Mouse (Mus musculus) kidney, embryonic 14.5 days (tissue): Measurements from ENCODE around the gene Tcf20. TPM values are rescaled to one million over a fixed set of nuclear protein-coding genes. Genes with fewer than 3 reads are reported as not detected.

Experiments
- ATAC-seq: fragments of 200-750 bp; cut with Nextera tagmentation; 2 replicates; pipeline ENCODE4 v1.8.0; 2017; ENCODE audit warnings: moderate number of reproducible peaks, mild to moderate bottlenecking, moderate TSS enrichment, moderate library complexity; ENCODE audit not compliant: low FRiP score, low TSS enrichment
- H3K27ac ChIP-seq: fragments of 300-500 bp; sonication (generic); 2 replicates; pipeline ENCODE4 v1.5.1; 2014; ENCODE audit warnings: low read depth, mild to moderate bottlenecking, low read length, moderate library complexity, mixed read lengths
- H3K27me3 ChIP-seq: fragments of 300-500 bp; sonication (generic); 2 replicates; pipeline ENCODE4 v1.6.1; 2014; ENCODE audit warnings: mild to moderate bottlenecking, low read length; ENCODE audit not compliant: control insufficient read depth, insufficient read depth
- H3K36me3 ChIP-seq: fragments of 300-500 bp; sonication (generic); 2 replicates; pipeline ENCODE4 v1.6.1; 2014; ENCODE audit warnings: low read length, mixed read lengths; ENCODE audit not compliant: control insufficient read depth, insufficient read depth
- H3K4me1 ChIP-seq: fragments of 300-500 bp; sonication (generic); 2 replicates; pipeline ENCODE4 v1.6.1; 2014; ENCODE audit warnings: low read length, mixed read lengths; ENCODE audit not compliant: control insufficient read depth, insufficient read depth
- H3K4me2 ChIP-seq: fragments of 300-500 bp; sonication (generic); replicated peaks from 2 replicates; pipeline ENCODE4 v1.6.1; 2014; ENCODE audit warnings: low read depth, mild to moderate bottlenecking, low read length
- H3K4me3 ChIP-seq: fragments of 300-500 bp; sonication (generic); 2 replicates; pipeline ENCODE4 v1.5.1; 2014; ENCODE audit warnings: mild to moderate bottlenecking, low read length
- H3K9ac ChIP-seq: fragments of 300-500 bp; sonication (generic); 2 replicates; pipeline ENCODE4 v1.6.1; 2014; ENCODE audit warnings: low read depth, mild to moderate bottlenecking, low read length, moderate library complexity
- H3K9me3 ChIP-seq: fragments of 300-500 bp; sonication (generic); 2 replicates; pipeline ENCODE4 v1.6.1; 2016; ENCODE audit warnings: low read length; ENCODE audit not compliant: control insufficient read depth
- WGBS: fragments of 180-500 bp; shearing (Covaris S2); extraction: QIAGEN DNeasy Blood & Tissue Kit; methylation state at CpG from one replicate; pipeline ENCODE4 v1.1.7; 2014; 5-methylcytosine and 5-hydroxymethylcytosine counted together
- polyA plus RNA-seq: library from polyadenylated mRNA; unstranded; fragments of >200 nt; fragmentation: Nextera tagmentation; extraction: Ambion mirVana; gene quantifications from 2 replicates; pipeline ENCODE4 v1.2.1, GENCODE M21; 2014

The Tcf20 gene
- polyA plus RNA-seq, 1 experiment from 2014 or later, result 11.6 TPM

GRCm38 (mm10) chr15:82898740-82899675 lies 88.7 kb downstream of the Tcf20 start:
- H3K4me2 ChIP-seq, result peak overlapping the region; percentile 85
- H3K36me3 ChIP-seq, result no peaks in the 10 kb centered on the region
- H3K9me3 ChIP-seq, result no peaks in the 10 kb centered on the region
- peak overlapping the region; percentile 94 for H3K9ac ChIP-seq
- H3K4me1 ChIP-seq, result peaks cover 30% of the 10 kb centered on the region
- WGBS, result under 1% methylated on average over 68 of the region's 98 CpGs
- peak overlapping the region; percentile 94 for H3K27ac ChIP-seq
- H3K4me3 ChIP-seq, result peak overlapping the region; percentile 99
- H3K27me3 ChIP-seq, result no peaks in the 10 kb centered on the region
- peak; percentile 71 for ATAC-seq

DNA sequence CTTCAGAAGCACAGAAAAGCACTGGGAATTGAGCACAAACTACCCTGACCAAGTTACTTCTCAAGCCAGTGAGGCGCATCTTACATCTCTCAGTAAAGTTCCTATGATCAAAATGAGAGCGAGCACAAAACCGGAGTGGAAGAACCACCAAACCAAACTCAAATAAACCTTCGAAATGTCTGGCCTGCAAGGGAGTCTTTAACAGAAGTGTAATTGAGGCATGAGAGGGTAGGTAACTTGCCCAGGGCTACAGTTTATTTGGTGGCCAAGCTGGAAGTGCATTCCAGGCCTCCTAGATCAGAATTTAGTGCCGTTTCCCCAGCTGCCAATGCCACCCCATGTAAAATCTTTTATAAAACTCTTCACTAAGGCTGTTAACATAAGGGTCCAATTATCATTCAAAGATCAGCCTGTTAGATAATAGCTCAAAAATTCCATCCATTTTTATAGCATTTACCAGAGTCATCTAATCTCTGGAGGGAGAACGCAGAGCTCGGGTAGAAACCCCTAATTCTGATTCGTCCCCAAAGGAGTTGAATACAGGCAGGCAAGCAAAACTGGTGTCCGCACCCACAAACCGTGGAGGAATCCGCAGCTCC lies 89.4 kb downstream of the Tcf20 start:
- H3K27me3 ChIP-seq, result no peaks in the 10 kb centered on the region
- H3K36me3 ChIP-seq, result no peaks in the 10 kb centered on the region
- H3K27ac ChIP-seq, result no peak overlapping the region; the same call in 1 of the 2 replicates
- peak overlapping the region; percentile 85 for H3K4me2 ChIP-seq
- WGBS, result 11% methylated on average over 11 of the region's 11 CpGs
- peak overlapping the region; percentile 99 for H3K4me3 ChIP-seq
- no peaks in the 10 kb centered on the region for H3K9me3 ChIP-seq
- peaks cover 30% of the 10 kb centered on the region for H3K4me1 ChIP-seq
- peak overlapping the region; percentile 94 for H3K9ac ChIP-seq
- ATAC-seq, result no peak

DNA sequence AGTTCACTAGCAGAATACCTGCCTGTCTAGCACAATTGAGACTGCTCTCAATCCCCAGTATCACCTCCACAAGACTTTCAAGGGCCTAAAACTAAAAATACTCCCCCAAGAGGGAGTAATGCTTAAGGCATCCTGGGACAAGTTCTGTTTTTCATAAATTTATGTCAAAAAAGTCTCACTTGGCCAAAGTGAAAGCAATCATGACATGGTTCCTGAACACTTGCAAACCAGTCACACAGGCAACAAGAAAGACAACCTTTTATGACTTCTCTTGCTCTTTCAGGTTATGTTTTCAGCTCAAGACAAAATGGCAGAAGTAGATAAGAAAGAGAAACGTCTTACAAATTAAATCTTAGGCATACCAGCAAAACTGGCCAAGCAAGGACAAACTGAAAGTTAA lies 91.3 kb downstream of the Tcf20 start:
- Histone ChIP-seq H3K27me3 (no peaks in the 10 kb centered on the region), H3K36me3 (no peaks in the 10 kb centered on the region), H3K4me3 (no peak overlapping the region), H3K4me1 (peaks cover 26% of the 10 kb centered on the region), H3K9ac (no peak overlapping the region), H3K27ac (no peak overlapping the region), H3K9me3 (no peaks in the 10 kb centered on the region), H3K4me2 (no peak overlapping the region)
- no peak for ATAC-seq
- WGBS, result 76% methylated on average over 1 of the region's 1 CpGs

DNA sequence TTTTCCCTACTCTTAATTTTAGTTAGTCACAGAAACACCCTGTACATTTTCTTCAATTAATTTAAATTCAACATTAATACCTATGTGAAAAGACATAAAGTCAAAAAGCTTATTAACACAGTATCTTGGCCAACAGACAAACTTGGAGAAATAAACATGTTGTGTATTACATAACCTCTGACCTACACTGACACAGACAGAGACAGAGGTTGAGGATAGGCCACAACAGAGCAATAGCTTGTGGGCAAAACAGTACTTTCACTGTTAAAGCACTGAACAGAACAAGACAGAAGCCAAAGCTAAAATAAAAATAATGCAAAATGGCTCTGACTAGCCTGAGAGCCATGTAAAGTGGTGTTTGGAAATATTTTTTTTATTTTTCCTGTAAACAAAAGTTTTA lies 97.2 kb downstream of the Tcf20 start:
- Histone ChIP-seq H3K27me3 (no peaks in the 10 kb centered on the region), H3K9ac (no peak overlapping the region), H3K9me3 (no peaks in the 10 kb centered on the region), H3K27ac (no peak overlapping the region), H3K4me2 (no peak overlapping the region), H3K4me1 (no peaks in the 10 kb centered on the region), H3K36me3 (no peaks in the 10 kb centered on the region), H3K4me3 (no peak overlapping the region)
- ATAC-seq, result no peak

GRCm38 (mm10) chr15:82889426-82889825 lies 98.2 kb downstream of the Tcf20 start:
- ATAC-seq, result no peak
- no peak overlapping the region for H3K27ac ChIP-seq
- no peak overlapping the region for H3K9ac ChIP-seq
- no peak overlapping the region for H3K4me3 ChIP-seq
- no peaks in the 10 kb centered on the region for H3K4me1 ChIP-seq
- WGBS, result 58% methylated on average over 1 of the region's 1 CpGs
- H3K36me3 ChIP-seq, result no peaks in the 10 kb centered on the region
- no peaks in the 10 kb centered on the region for H3K27me3 ChIP-seq
- H3K4me2 ChIP-seq, result no peak overlapping the region
- no peaks in the 10 kb centered on the region for H3K9me3 ChIP-seq

DNA sequence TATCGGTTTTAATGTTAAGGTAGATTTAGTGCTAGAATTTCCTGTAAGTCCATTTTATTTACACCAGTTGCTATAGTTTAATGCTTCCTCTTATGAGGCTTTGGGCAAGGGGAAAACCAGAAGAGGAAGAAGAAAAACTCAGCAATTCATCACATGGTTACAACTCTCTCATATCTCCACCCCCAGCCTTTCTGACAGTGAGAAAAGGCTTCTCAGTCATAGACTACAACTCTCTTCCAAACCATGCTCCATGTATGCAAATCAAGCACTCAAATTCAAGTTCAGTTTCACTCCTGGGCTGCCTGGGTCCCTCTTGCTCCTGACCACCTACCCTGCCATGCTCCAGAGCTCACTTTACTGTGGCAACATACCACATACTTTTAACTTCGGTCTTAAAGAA lies 99.2 kb downstream of the Tcf20 start:
- 78% methylated on average over 2 of the region's 2 CpGs for WGBS
- H3K9me3 ChIP-seq, result no peaks in the 10 kb centered on the region
- H3K27ac ChIP-seq, result no peak overlapping the region
- H3K27me3 ChIP-seq, result no peaks in the 10 kb centered on the region
- ATAC-seq, result no peak
- no peaks in the 10 kb centered on the region for H3K4me1 ChIP-seq
- H3K4me3 ChIP-seq, result no peak overlapping the region
- no peak overlapping the region for H3K4me2 ChIP-seq
- no peak overlapping the region for H3K9ac ChIP-seq
- H3K36me3 ChIP-seq, result no peaks in the 10 kb centered on the region

DNA sequence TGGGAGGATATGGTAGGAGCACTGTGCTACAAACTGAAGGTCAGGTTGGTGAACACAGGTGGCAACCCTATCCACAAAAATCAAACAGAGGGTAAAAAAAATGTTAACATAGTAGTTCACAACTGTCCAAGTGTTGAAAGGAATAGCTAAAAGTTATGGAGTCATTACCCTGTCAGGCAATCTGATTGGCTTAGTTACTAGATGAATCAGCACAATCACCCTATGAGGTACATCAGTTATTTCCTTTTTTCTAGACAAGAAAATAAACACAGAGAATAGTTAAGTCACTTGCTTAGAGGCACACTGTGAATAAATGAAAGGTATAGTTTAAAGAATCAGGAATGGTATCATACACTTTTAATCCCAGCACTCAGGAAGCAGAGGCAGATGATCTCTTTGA lies 110.4 kb downstream of the Tcf20 start:
- Histone ChIP-seq H3K27me3 (no peaks in the 10 kb centered on the region), H3K4me1 (no peaks in the 10 kb centered on the region), H3K9ac (no peak overlapping the region), H3K4me2 (no peak overlapping the region), H3K4me3 (no peak overlapping the region), H3K27ac (no peak overlapping the region), H3K36me3 (no peaks in the 10 kb centered on the region), H3K9me3 (no peaks in the 10 kb centered on the region)
- no peak for ATAC-seq

- Histone ChIP-seq H3K36me3 (no peaks in the 10 kb centered on the region), H3K27ac (no peak overlapping the region), H3K27me3 (no peaks in the 10 kb centered on the region), H3K4me1 (no peaks in the 10 kb centered on the region), H3K9me3 (no peaks in the 10 kb centered on the region), H3K9ac (no peak overlapping the region), H3K4me2 (no peak overlapping the region), H3K4me3 (no peak overlapping the region)
- WGBS, result 76% methylated on average over 2 of the region's 2 CpGs
- no peak for ATAC-seq
Measured at GRCm38 (mm10) chr15:82876863-82877262, 110.8 kb downstream of the Tcf20 start.

DNA sequence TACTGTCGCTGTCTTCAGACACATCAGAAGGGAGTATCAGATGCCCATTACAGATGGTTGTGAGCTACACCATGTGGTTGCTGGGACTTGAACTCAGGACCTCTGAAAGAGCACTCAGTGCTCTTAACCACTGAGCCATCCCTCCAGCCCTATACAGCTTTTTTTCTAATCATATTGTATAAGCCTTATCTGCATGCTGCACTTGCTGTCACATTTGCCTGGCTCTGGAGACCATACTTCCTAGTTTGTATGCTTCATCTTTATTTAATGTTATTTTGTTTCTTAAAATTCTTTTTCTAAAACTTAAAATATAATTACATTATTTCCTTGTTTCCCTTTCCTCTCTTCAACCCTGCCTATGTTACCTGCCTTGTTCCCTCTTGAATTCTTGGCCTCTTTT lies 115.6 kb downstream of the Tcf20 start:
- no peaks in the 10 kb centered on the region for H3K36me3 ChIP-seq
- H3K9ac ChIP-seq, result no peak overlapping the region
- no peaks in the 10 kb centered on the region for H3K27me3 ChIP-seq
- H3K4me1 ChIP-seq, result peaks cover 4% of the 10 kb centered on the region; the same call in 1 of the 2 replicates
- no peaks in the 10 kb centered on the region for H3K9me3 ChIP-seq
- no peak overlapping the region for H3K4me3 ChIP-seq
- no peak for ATAC-seq
- H3K4me2 ChIP-seq, result no peak overlapping the region
- H3K27ac ChIP-seq, result no peak overlapping the region
- WGBS, result 98% methylated on average over 1 of the region's 1 CpGs
